Mouse (Mus musculus) hindbrain, embryonic 13.5 days (tissue): ENCODE data around the gene Nkapl. TPM values are rescaled to one million over a fixed set of nuclear protein-coding genes. Genes with fewer than 3 reads are reported as not detected.
A peak's percentile ranks its signal among the peaks of the same experiment; 100 is the strongest.
"Not testable (repeated sequence)": the region's sequence is repeated elsewhere in the genome, so short reads cannot be mapped to it uniquely, and the experiment has no call there.

Source experiments
- ATAC-seq: fragments of 200-750 bp; cut with Nextera tagmentation; 2 replicates; pipeline ENCODE4 v1.8.0; 2017; ENCODE audit warnings: moderate TSS enrichment; ENCODE audit not compliant: low FRiP score
- H3K27ac ChIP-seq: fragments of 300-500 bp; sonication (generic); 2 replicates; pipeline ENCODE4 v1.5.1; 2015; ENCODE audit warnings: inconsistent platforms, mild to moderate bottlenecking, moderate library complexity
- H3K27me3 ChIP-seq: fragments of 300-500 bp; sonication (generic); 2 replicates; pipeline ENCODE4 v1.6.1; 2015; ENCODE audit warnings: mild to moderate bottlenecking, inconsistent platforms
- H3K36me3 ChIP-seq: fragments of 300-500 bp; sonication (generic); 2 replicates; pipeline ENCODE4 v1.6.1; 2015; ENCODE audit warnings: mild to moderate bottlenecking, inconsistent platforms
- H3K4me1 ChIP-seq: fragments of 300-500 bp; sonication (generic); replicated peaks from 2 replicates; pipeline ENCODE4 v1.6.1; 2015; ENCODE audit warnings: inconsistent platforms
- H3K4me2 ChIP-seq: fragments of 300-500 bp; sonication (generic); 2 replicates; pipeline ENCODE4 v1.6.1; 2015; ENCODE audit warnings: inconsistent platforms, mild to moderate bottlenecking, moderate library complexity
- H3K4me3 ChIP-seq: fragments of 300-500 bp; sonication (generic); 2 replicates; pipeline ENCODE4 v1.5.1; 2015; ENCODE audit warnings: mild to moderate bottlenecking, inconsistent platforms
- H3K9ac ChIP-seq: fragments of 300-500 bp; sonication (generic); 2 replicates; pipeline ENCODE4 v1.6.1; 2015; ENCODE audit warnings: mild to moderate bottlenecking, inconsistent platforms
- H3K9me3 ChIP-seq: fragments of 300-500 bp; sonication (generic); 2 replicates; pipeline ENCODE4 v1.6.1; 2016; ENCODE audit warnings: inconsistent platforms
- WGBS: fragments of 180-500 bp; shearing (Covaris S2); methylation state at CpG from one replicate; pipeline ENCODE4 v1.1.7; 2015; 5-methylcytosine and 5-hydroxymethylcytosine counted together
- polyA plus RNA-seq: library from polyadenylated mRNA; unstranded; fragments of >200 nt; fragmentation: Nextera tagmentation; extraction: Ambion mirVana; gene quantifications from 2 replicates; pipeline ENCODE4 v1.2.1, GENCODE M21; 2015

Nkapl gene
- 4.2 and 4.6 TPM in 2 replicates for polyA plus RNA-seq

- H3K36me3 ChIP-seq = no peaks in the 10 kb centered on the region
- H3K27me3 ChIP-seq = 0 out of 2 replicates have a peak, but pooled peaks cover 10% of the 10 kb centered on the region
- H3K4me3 ChIP-seq = peak within 1 kb of the TSS; percentile 58
- H3K4me2 ChIP-seq = peak within 1 kb of the TSS; percentile 78
- H3K4me1 ChIP-seq = 0 out of 2 replicates have a peak, but pooled peaks cover 3% of the 10 kb centered on the region
- H3K9ac ChIP-seq = peak within 1 kb of the TSS; percentile 80
- H3K9me3 ChIP-seq = no peaks in the 10 kb centered on the region
- WGBS = 2% methylated on average over 54 of the region's 54 CpGs
- peak; percentile 100 for ATAC-seq
- H3K27ac ChIP-seq = peak within 1 kb of the TSS; percentile 83
These were observed at the start of gene Nkapl for GRCm38 (mm10) chr13:21468061-21469019. Nkapl (minus strand) TSS chr13:21468509.

GRCm38 (mm10) chr13:21506221-21506649, 37.9 kb upstream of the Nkapl start:
- Histone ChIP-seq H3K4me3 (peak overlapping the region; percentile 55), H3K27me3 (no peaks in the 10 kb centered on the region), H3K9me3 (no peaks in the 10 kb centered on the region), H3K27ac (peak overlapping the region; percentile 65), H3K4me1 (peaks cover 4% of the 10 kb centered on the region; the same call in 1 of the 2 replicates), H3K36me3 (no peaks in the 10 kb centered on the region), H3K4me2 (peak overlapping the region; percentile 63), H3K9ac (peak overlapping the region; percentile 72)
- peak; percentile 100 for ATAC-seq
- under 1% methylated on average over 21 of the region's 21 CpGs for WGBS

DNA sequence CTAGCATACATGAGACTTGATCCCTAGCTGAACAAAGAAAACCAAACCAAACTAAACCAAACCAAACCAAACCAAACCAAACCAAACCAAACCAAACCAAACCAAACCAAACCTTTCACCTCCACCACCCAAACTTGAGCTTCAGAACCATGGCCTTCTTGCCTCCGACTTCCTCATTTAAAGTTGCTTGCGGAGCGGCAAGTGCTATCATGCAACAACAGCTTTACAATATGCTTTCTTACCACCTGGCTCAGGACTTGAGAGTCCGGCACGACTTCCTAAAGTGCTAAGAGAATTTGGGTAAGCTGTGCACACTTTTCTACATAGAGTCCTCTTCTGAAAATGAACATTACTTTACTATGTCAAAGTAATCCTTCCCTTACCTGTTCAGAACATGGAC, 34.0 kb upstream of the Nkapl start:
- Histone ChIP-seq H3K4me2 (no peak overlapping the region), H3K4me1 (peaks cover 4% of the 10 kb centered on the region; the same call in 1 of the 2 replicates), H3K9me3 (no peaks in the 10 kb centered on the region), H3K36me3 (no peaks in the 10 kb centered on the region), H3K4me3 (no peak overlapping the region), H3K27ac (no peak overlapping the region), H3K27me3 (no peaks in the 10 kb centered on the region), H3K9ac (no peak overlapping the region)
- no peak for ATAC-seq
- 90% methylated on average over 5 of the region's 5 CpGs for WGBS

GRCm38 (mm10) chr13:21501182-21501581, 32.9 kb upstream of the Nkapl start, which contains the start of gene Gm11273:
Gm11273 (minus strand) TSS chr13:21501418.
- ATAC-seq, H3K4me1 ChIP-seq, H3K27ac ChIP-seq, H3K4me2 ChIP-seq, H3K27me3 ChIP-seq, H3K9me3 ChIP-seq, H3K36me3 ChIP-seq, H3K4me3 ChIP-seq, H3K9ac ChIP-seq: not testable (repeated sequence)
- WGBS = 95% methylated on average over 17 of the region's 17 CpGs

GRCm38 (mm10) chr13:21495080-21495479, 26.8 kb upstream of the Nkapl start, which contains the start of gene AK157302:
AK157302 (plus strand) TSS chr13:21495223.
- no peak for ATAC-seq
- Histone ChIP-seq H3K36me3 (no peaks in the 10 kb centered on the region), H3K9ac (no peak within 1 kb of the TSS), H3K4me1 (no peaks in the 10 kb centered on the region), H3K27ac (no peak within 1 kb of the TSS), H3K27me3 (no peaks in the 10 kb centered on the region), H3K9me3 (no peaks in the 10 kb centered on the region), H3K4me3 (no peak within 1 kb of the TSS), H3K4me2 (no peak within 1 kb of the TSS)
- WGBS = 93% methylated on average over 21 of the region's 21 CpGs

DNA sequence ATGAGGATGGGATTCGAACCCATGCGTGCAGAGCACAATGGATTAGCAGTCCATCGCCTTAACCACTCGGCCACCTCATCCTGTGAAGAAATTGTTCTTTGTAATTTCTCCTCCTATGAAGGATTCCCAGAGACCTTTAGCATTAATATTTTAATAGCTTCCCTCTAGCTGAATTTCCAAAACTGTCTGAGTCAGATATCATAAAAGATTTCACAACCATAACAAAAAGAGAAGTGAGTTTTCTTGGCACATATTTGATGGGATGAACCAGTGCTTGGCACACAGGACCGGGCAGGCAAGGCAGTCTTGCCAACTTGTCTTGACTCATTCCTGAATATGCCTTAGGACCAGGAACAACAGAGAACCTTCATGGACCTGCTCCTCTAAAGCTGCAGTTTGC, 24.5 kb upstream of the Nkapl start:
- no peak for ATAC-seq
- H3K27me3 ChIP-seq = no peaks in the 10 kb centered on the region
- H3K9ac ChIP-seq = no peak overlapping the region
- WGBS = 97% methylated on average over 5 of the region's 5 CpGs
- no peaks in the 10 kb centered on the region for H3K9me3 ChIP-seq
- H3K4me2 ChIP-seq = no peak overlapping the region
- H3K4me3 ChIP-seq = no peak overlapping the region
- no peaks in the 10 kb centered on the region for H3K36me3 ChIP-seq
- H3K27ac ChIP-seq = no peak overlapping the region
- no peaks in the 10 kb centered on the region for H3K4me1 ChIP-seq

DNA sequence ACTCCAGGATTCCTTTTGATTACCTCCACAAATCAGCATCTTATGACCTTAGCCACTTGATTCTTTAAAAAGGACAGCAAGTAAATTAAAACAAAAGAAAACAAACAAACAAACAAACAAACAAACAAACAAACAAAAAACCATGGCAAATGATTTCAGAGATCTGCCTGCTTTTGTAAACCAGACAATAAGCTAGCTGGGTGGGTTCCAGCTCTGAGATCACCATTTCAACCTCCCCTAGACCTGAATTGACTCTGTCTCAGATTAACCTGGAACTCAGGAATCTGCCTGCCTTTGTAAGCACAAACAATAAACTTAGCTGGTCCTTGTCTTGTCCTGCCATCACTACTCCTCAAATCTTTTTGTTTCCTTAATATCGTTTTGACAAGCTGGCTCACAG, 18.6 kb upstream of the Nkapl start:
- H3K27ac ChIP-seq = no peak overlapping the region
- H3K4me2 ChIP-seq = no peak overlapping the region
- H3K9me3 ChIP-seq = 0 out of 2 replicates have a peak, but pooled peaks cover 7% of the 10 kb centered on the region
- H3K4me1 ChIP-seq = no peaks in the 10 kb centered on the region
- H3K36me3 ChIP-seq = peaks cover 41% of the 10 kb centered on the region
- no peak overlapping the region for H3K9ac ChIP-seq
- no peaks in the 10 kb centered on the region for H3K27me3 ChIP-seq
- 98% methylated on average over 1 of the region's 1 CpGs for whole genome bisulfite sequencing
- no peak for ATAC-seq
- no peak overlapping the region for H3K4me3 ChIP-seq

- 5% methylated on average over 31 of the region's 31 CpGs for WGBS
- peak within 1 kb of the TSS; percentile 55 for H3K4me3 ChIP-seq
- H3K9ac ChIP-seq = peak within 1 kb of the TSS; percentile 82
- H3K4me1 ChIP-seq = peaks cover 12% of the 10 kb centered on the region
- H3K4me2 ChIP-seq = peak within 1 kb of the TSS; percentile 70
- H3K9me3 ChIP-seq, H3K27me3 ChIP-seq, H3K36me3 ChIP-seq: not testable (repeated sequence)
- peak within 1 kb of the TSS; percentile 85 for H3K27ac ChIP-seq
- ATAC-seq = peak; percentile 91
These were observed 10.7 kb upstream of the Nkapl start, which contains the start of the genes Zkscan4 and Gm10065 for GRCm38 (mm10) chr13:21478759-21479670. Zkscan4 (plus strand) TSS chr13:21478907. Gm10065 (minus strand) TSS chr13:21479441.

DNA sequence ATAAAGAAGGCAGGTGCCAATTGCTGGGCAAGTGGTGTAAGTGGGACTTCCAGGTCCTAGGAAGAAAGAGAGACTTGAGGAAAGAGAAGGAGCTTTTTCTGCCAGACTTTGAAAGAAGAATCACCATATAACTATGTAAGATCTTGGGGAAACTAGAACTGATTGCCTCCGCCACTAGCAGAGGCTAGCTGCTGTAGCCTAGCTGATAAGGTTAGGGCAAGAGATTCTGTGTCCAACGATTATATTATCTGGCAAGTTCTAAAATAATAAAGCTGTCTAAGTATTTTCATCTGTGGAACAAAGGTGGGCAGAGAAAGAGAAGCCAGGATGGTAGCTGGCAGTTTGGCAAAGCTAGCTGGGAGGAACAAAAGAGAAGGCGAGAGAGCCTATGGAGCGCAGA, 4.1 kb upstream of the Nkapl start:
- Histone ChIP-seq H3K36me3 (no peaks in the 10 kb centered on the region), H3K27ac (no peak overlapping the region), H3K9me3 (no peaks in the 10 kb centered on the region), H3K4me3 (no peak overlapping the region), H3K4me1 (0 out of 2 replicates have a peak, but pooled peaks cover 3% of the 10 kb centered on the region), H3K4me2 (no peak overlapping the region), H3K9ac (no peak overlapping the region), H3K27me3 (peaks cover 11% of the 10 kb centered on the region; the same call in 1 of the 2 replicates)
- 29% methylated on average over 4 of the region's 4 CpGs for WGBS
- no peak for ATAC-seq

GRCm38 (mm10) chr13:21469097-21469496, 788 bp upstream of the Nkapl start:
- H3K4me3 ChIP-seq = no peak overlapping the region
- ATAC-seq = no peak
- H3K4me1 ChIP-seq = 0 out of 2 replicates have a peak, but pooled peaks cover 3% of the 10 kb centered on the region
- 29% methylated on average over 9 of the region's 9 CpGs for WGBS
- peak overlapping the region; percentile 78 for H3K4me2 ChIP-seq
- no peak overlapping the region for H3K27ac ChIP-seq
- H3K9ac ChIP-seq = no peak overlapping the region
- no peaks in the 10 kb centered on the region for H3K36me3 ChIP-seq
- 0 out of 2 replicates have a peak, but pooled peaks cover 10% of the 10 kb centered on the region for H3K27me3 ChIP-seq
- H3K9me3 ChIP-seq = no peaks in the 10 kb centered on the region

DNA sequence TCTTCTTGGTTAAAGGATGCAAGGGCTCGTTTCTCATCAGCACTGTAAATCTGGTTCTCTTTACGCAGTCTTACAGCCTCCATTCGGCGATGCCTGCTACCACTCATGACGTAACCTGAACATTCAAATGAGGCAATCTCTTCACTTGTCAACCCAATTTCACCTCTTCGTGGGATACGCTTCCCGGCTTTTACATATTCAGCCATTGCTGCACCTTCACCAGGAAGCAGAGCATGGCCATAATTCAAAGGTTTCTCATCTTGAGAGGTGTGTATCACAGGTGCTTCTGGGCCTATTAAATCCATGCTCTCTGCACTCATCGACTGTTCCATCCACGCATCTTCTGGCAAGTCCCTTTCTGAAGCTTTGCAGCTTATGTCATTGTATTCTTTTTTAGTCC, 973 bp downstream of the Nkapl start:
- Histone ChIP-seq H3K4me2 (no peak overlapping the region), H3K9me3 (no peaks in the 10 kb centered on the region), H3K27me3 (0 out of 2 replicates have a peak, but pooled peaks cover 10% of the 10 kb centered on the region), H3K27ac (no peak overlapping the region), H3K36me3 (no peaks in the 10 kb centered on the region), H3K4me1 (0 out of 2 replicates have a peak, but pooled peaks cover 3% of the 10 kb centered on the region), H3K9ac (no peak overlapping the region), H3K4me3 (no peak overlapping the region)
- no peak for ATAC-seq
- 87% methylated on average over 10 of the region's 10 CpGs for WGBS
